Mouse (Mus musculus) spleen, postnatal 36 days (tissue): ENCODE measurements around the gene Nfe2l2.
A peak's percentile ranks its signal among the peaks of the same experiment; 100 is the strongest.
"Not testable (repeated sequence)": the region's sequence is repeated elsewhere in the genome, so short reads cannot be mapped to it uniquely, and the experiment has no call there.

Source experiments
- DNase-seq, 2 experiments: peaks; one replicate each; pipeline ENCODE4 v3.0.0; 2022; ENCODE audit warnings: low spot score in 2 of 2, mixed read lengths in 1 of 2

Nfe2l2 gene

GRCm38 (mm10) chr2:75713083-75713482 lies 8.6 kb upstream of the Nfe2l2 start:
- no peak for DNase-seq

- peak in 1 of 2 experiments; percentile 27 for DNase-seq
Measured at GRCm38 (mm10) chr2:75707420-75707819, 3.0 kb upstream of the Nfe2l2 start.

DNA sequence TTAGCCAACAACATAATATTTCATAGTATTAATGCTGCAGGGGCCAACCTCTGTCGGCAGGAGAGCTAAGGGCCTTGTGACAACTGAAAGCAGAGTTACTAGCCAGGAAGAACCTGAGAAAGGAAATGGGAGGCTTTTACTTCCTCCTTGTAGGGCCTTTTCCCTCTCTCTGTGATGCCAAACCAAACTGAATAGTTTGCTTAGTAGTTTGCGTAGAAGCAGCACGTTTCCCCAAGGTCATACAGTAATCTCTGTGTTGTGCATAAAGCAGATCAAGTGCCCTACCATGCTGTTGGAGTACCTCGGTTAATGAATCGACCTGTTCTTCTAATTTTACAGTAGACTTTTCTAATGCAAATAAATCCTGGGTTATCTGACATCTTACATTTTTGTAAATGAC lies 2.0 kb upstream of the Nfe2l2 start:
- DNase-seq: no peak

GRCm38 (mm10) chr2:75705162-75705752 lies 816 bp upstream of the Nfe2l2 start:
- DNase-seq: no peak

DNA sequence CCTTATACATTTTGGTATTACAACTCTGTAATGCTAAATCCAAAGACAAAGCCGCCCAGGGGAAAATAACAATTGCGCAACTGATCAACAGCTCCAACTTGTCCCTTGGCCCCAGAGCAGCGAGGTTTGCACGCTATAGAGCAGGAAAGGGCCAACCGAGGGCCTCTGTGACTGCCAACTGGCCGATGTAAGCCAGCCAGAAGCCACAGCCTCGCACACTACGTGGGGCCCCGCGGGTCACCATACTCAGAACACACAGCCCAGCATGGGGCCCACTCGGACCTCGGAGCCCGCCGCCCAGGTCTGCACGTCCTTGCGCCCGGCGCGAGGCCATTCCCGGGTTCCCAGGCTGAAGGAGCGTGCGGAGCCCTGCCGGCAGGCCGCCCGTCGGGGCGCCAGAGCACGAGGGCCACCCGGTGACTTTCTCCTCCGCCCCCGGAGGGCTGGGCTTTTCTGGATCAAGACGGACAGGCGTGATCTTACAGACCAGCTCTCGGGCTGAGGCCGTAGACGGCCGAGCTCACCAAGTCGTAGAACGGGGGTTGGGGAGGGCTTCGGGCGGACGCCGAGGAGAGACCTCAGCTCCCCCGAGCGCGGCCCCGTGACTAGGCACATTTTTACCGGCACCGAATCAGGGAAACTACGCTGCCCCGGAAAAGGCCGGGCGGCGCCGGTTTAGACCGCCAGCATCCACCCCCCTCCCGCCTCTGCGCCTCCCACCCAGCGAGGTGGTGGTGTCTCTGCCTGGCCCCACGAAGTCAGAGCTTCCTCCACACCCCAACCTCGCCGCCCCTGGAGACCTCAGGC lies 863 bp downstream of the Nfe2l2 start:
- peak; percentile 84 to 85 for DNase-seq

- DNase-seq: no peak
Measured at GRCm38 (mm10) chr2:75702588-75702976, 1.9 kb downstream of the Nfe2l2 start.

DNA sequence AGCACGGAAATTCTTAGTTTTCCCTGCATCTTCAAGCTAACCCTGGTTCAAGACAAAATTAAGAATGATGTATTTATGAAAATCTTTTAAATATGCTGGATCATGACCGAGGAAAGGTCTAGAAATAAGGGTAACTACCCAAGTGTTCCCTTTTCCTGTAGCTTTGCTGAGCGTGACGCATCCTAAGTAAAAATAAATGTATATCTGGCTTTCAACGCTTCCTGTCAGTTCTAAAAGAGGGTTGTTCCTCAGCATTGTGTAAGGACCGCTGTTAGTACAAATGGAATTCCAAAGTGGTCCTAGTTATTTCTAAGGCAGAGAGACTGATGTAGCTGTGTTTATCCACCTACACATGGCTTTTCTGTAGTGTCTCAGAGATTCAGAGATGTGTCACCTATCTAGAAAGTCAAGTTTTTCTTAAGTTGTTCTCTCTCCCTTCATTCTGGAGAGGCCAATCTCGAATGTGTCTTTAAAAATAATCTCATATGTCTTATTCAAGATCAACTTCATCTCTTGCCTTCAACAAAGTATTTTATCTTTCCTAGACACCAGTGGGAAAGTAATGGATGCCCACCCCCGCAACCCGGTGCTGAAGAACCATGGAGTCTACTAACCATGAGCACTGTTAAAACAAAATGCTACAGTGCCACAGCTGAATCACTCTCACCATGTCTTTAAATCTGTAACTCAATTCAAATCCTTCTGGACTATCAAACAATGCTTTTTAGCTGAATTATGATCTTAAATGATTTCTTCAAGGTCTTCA lies 2.4 kb downstream of the Nfe2l2 start:
- no peak for DNase-seq

GRCm38 (mm10) chr2:75701207-75701606 lies 3.2 kb downstream of the Nfe2l2 start:
- DNase-seq: no peak

DNA sequence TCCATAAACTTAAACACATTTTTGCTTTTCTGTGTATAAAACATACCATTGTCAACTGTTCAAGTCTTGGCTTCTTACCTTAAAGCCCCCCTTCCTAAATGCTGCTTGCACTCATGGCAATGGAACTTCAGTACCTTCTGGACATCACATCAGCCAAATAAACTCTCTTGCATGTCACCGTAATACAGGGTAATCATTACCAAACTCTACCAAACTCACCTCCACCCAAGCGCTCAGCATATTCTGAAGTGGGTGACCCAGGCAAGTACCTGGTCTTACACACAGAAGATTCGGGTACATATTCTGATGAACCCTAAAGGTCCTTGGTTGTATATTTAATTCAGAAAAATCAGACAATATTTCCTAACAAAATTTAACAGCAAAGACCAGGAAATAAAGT lies 3.9 kb downstream of the Nfe2l2 start:
- DNase-seq: no peak

DNA sequence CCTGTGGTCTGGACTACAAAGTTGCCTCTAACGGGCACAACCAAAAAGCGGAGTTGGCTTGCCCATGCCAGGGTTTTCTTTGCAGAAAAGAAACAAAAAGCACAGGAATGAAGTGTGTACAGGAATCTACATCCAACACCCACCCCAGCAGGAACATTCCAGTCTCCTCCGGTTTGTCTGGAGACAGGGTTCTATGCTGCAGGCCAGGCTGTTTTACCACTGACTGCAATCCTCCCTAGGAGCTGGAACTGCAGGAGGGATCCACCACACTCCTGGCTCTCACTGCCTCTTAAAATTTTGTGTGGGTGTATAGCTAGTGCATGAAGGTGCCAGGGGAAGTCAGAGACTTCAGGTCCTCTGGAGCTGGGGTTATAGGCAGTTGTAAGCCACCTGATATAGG lies 5.6 kb downstream of the Nfe2l2 start:
- no peak for DNase-seq

DNA sequence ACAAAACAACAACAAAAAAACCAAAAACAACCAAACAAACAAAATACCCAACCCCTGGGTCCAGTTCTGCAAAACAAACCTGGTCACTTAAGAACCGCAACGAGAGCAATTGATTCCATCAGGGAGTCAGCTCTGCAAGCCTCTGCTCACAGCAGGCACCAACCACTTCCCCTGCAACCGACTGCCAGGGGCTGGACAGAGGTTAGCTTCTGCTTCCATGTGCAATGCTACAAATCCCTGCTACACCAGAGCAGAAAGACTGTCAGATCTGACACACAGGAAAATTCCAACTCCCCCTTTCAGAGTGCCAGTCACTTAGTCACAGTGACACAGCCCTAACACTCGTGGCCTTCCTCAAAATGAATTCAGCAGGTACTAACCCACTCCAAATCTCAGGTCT lies 6.4 kb downstream of the Nfe2l2 start:
- DNase-seq: no peak

GRCm38 (mm10) chr2:75697222-75697621 lies 7.2 kb downstream of the Nfe2l2 start:
- DNase-seq: no peak

DNA sequence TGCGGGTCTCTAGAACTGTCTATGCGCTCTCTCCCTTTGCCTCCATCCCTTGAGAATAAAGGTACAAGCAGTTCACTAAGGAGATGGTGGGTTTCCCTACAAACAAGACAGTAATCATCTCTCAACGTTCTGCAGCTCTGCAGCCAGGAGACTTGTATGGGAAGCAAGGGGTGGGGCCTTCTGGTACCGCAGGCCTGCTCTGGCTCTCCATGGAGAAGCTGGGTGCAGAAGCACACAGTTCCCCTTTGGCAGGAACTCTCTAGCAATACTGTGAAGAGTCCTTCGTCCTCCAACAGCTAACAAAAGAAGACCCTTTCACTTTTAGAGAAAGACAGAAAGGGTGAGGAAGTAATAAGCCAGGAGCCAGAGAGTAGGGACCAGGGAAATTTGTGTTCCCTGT lies 8.1 kb downstream of the Nfe2l2 start:
- DNase-seq: no peak

DNA sequence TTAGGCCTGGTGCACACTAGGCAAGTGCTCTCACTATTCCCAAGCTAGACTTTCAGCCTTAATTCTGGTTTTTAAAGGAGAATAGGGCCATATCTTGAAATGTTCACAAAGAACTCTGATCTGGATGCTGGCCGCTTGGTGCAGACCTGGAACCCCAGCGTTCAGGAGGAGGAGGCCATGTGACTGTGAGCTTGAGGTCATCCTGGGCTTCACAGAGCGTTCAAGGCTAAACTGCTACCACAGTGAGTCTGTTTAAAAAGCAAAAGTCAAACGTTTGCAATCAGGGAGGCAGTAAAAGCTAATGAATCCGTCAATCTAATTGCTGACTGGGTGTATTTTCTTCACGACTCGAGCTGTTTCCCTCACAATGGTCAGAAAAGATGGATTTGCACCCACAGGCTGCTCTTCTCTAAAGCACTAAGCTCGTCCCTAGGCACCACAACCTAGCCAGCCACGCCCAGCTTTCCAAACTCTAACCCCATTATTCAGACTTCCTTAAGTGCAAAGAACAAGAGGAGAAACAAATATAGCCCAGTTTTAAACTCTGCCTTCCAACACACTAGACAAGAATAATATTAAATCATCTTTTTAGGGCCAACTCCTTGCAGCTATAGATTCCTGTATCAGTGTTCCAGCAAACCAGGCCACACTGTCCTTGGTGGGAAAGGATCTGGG lies 8.6 kb downstream of the Nfe2l2 start:
- no peak for DNase-seq

DNA sequence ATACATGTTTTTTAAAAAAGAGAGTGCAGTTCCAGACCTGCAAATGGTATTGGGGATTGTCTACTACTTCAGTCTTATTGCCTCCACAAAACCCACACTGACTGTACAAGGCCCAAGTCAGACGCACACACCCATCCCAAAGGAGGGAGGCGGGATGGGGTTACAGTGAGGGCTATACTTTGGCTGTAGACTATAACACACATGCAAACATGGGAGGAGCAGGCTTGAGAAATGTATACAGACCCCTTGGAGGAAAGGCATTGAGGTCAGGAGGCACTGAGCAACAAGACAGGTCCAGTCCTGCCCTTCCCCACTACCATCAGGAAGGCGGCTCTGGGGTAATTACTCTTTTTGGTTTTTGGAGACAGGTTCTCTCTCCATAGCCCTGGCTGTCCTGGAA lies 9.5 kb downstream of the Nfe2l2 start:
- DNase-seq: not testable (repeated sequence)

DNA sequence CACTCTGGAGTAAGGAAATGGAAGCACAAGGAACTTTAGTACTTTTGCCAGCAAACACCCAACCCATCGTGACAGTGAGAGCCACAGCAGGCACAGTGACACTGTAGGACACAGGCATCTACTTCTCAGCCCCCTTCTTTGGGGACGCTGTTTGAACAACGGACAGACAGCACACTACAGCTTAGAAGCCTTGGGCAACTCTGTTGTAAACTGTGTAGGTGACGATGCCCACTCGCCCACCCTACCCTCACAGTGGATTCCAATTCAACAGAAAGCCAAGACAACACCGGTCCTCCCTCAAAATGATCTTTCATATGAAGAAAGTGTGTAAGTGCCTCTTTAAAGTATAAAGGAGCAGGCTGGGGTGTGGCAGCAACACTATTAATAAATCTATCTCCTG lies 12.1 kb downstream of the Nfe2l2 start:
- no peak for DNase-seq

- no peak for DNase-seq
Measured at GRCm38 (mm10) chr2:75691316-75691715, 13.1 kb downstream of the Nfe2l2 start.

- DNase-seq: no peak
Measured at GRCm38 (mm10) chr2:75690656-75691055, 13.8 kb downstream of the Nfe2l2 start.

GRCm38 (mm10) chr2:75689482-75690158 lies 14.8 kb downstream of the Nfe2l2 start:
- DNase-seq: peak in 1 of 2 experiments; percentile 26

GRCm38 (mm10) chr2:75688901-75689300 lies 15.5 kb downstream of the Nfe2l2 start:
- no peak for DNase-seq

- DNase-seq: no peak
Measured at GRCm38 (mm10) chr2:75687040-75687749, 17.2 kb downstream of the Nfe2l2 start.
